Mouse (Mus musculus): Measurements from ENCODE around the gene Gjb4.
A peak's percentile ranks its signal among the peaks of the same experiment; 100 is the strongest.

Gjb4 gene

DNA sequence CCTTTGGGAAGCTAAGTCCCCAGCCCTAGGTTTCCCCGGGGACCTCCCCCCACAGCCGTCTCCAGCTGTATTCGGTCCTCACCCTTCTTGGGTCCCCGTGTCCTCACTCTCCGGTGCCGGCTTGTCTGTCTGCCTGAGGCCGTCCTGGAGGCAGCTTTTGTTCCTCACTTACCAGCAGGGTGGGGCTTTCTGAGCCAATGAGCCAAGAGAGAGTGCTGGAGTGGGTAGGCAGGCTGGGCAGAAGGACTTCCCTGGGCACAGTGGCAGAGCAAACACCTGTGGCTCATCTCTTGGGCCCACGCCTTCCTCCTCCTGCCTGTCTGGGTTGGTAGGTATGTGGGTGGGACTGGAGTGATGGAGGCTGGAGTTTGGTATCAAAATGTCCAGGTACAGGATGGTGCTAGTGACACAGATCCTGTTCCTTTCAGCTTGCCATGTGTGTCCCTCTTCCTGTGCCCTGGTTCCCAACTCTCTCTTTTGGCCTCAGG is at the start of gene Gjb4:
TSS of gene Gjb4 (minus strand) at position 131 of the 488 bp plus-strand sequence.
- DNase-seq: no peak

DNA sequence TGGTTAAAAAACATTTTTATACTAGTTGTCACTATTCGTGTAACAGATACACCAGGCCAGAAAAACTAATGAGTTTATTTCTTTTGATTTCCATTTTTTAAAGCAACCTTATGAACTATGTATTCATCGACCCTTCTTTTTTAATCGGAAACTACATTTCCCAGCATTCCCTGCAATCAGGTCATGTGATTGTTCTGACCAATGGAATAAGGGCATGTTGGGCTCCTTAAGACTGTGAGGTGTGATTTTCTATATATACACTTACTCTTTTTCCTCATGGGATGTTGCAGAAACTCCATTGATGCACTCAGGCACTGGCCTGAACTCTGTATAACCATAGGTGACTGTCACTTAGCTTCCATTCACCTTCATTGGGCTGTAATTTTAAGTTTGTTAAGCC is 48.7 kb upstream of the Gjb4 start:
- no peak for DNase-seq

DNA sequence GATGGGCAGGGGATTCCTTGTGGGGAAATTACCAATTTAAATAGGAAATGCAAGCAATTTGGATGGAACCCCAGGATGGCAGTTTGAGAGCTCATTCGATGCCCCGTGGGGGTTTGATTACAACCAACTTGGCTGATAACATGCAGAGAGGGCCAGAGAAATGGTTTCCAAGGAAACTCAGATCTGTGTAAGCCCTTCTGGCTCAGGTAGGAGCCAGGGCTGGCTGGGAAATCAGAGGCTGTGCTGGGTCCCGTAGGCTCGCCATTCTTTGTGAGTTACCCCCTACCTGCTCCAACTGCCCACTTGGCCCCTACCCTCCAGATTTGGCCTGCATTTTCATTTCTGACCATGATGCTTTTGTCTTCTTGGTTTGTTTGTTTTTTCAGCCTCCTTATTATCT is 48.3 kb upstream of the Gjb4 start:
- DNase-seq: no peak

DNA sequence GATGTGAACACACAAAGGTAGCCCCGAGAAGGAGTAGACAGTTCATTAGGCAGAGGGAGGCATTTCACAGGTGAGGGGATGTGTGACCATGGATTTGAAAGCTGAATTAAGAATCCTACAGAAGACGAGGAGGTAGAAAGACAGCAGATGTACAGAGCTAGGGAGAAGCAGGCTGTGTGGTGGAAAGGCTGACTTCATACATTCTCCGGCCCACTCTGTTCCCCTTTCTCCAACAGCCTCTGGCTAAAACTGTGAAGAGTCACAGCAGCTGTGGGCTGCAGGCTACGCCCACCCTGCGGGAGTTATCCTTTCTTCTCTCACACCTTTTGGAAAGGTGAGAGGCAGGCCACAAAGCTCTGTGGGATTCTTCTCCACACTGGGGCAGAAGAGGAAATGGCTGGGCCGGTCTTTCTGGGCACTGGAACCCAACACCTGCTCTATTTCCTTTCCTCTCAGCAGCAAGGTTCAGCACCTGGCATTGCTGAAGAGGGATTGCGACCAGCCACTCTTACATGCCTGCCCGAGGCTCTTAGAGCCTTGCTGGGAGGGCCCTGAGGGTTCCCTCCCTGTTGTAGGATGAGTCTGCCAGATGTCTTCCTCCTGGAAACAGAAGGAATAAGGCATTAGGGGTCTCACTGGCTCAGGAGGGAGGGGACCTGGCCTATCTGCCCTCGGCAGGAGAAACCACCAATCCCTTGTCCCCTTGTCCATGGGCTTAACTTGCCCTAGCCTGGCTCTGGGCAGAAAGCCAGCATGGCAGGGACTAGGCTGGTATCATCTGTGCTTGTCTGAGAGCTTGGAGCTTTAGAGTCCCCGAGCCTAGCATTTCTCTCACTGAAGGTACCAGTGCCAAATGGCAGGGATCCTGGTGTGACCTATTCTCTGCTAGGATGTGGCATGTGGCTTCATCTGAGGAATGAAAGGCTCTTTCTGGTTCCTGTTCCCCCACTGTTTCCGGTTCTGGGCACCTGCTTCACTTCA is 46.6 kb upstream of the Gjb4 start:
- no peak for DNase-seq

DNA sequence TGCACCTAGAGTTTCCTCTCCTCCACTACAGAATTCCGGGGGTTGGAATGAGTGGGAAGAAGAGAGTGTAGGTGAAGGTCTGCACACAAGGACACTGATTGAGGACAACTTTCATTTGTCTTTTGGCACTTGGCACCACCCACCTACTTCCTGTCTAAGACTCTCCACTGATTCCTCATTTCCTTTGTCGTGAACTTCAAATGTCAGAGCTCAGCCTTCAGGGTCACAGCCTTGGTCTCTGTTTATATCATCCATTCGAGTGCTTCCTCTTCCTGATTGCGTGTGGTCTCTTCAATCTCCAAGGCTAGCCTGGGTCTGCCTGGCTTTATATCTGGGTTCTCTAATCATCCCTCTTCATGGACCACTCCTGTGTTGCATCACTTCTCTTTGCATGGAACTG is 41.7 kb upstream of the Gjb4 start:
- no peak for DNase-seq

DNA sequence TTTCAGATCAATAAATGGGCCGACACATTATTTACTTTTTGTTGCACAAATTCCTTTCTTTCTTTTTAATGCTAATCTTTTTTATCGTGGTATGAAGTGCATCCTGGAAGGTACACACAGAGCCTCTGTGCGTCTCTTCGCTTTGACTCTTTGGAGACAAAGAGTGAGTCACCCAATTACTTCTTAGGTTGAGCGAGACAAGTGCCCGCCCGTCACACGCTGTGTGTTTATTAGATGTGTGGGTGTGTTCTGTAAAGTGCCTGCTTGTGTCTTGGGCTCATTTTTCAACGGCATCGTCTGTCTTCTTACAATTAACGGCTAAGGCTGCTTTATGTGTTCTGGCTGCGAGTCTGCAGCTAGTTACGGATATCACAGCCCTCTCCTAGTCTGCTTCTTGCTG is 35.8 kb upstream of the Gjb4 start:
- no peak for DNase-seq

DNA sequence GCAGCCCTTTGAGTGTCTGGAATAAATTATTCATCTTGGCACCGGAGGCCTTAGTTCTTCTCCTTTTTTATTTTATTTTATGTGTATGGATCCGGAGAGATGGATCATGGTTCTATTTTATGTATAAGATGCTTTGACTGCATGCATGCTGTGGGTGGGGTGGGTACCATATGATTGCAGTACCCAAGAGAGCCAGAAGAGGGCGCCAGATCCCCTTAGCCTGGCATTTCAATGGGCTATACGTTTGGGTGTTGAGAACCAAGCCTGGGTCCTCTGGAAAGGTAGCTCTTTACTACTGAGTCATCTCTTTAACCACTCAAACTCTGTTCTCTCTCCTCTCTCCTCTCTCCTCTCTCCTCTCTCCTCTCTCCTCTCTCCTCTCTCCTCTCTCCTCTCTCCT is 23.5 kb upstream of the Gjb4 start:
- DNase-seq: no peak

DNA sequence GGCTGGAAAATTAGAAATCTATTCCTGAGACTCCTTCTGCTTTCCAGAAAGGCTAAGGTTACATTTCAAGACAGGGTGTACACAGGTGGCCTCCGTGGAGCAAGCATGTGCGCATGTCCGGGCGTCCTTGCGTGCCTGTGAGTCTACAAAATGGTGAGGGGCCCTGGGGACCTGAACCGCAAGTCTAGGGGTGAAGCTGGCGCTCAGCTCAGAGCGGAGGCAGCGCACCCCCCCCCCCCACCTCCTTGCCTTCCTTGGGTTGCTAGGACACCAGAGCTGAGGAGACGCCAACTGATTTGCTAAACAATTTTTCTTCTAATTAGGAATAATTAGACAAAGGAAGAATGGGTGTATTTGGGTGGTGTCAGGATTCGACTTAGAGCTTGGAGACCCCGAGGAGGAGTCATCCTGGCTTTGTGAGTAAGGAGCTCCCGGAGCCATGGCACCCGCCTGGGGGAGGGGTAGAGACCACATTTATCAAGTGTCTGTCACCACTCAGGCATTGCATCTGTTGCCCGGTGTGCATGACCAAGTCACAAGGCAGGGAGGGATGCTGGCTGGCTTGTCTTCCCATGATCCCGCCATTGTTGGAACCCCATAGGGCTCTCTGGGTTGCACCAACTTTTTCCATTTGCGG is 21.8 kb upstream of the Gjb4 start:
- no peak for DNase-seq

DNA sequence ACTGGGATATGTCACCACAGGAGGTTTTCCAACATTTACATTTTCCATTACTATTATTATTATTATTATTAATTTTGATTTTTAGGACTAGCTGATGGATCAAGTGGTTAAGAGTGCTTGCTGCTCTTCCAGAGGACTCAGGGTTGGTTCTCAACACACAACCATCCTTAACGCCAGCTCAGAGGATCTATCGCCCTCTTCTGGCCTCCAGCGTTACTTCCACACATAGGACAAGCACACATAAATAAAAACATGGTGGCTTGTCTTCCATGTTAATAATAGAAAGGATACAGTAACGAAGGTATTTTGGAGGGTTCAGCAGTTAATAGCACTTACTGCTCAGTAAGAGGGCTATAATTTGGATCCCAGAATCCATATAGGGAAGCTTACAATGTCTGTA is 20.8 kb upstream of the Gjb4 start:
- DNase-seq: no peak

DNA sequence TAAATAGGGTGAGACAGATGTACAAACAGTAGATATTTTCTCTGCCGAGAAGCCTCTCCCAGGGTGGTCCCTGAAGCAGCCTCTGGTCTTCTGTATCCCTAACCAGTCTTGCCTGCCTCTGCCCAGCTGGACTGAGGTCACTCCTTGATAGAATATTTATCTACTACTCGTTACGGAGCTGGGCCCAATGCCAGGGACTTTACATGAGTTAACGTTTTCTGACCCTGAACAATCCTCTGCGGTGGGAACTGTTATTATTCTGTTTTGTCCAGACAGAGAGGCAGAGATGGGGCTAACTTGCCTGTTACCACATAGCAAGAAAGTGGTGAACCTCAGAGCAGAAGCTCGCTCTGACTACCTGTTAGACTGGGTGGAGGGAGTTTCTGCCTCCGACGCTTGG is 19.6 kb upstream of the Gjb4 start:
- DNase-seq: peak; percentile 8

DNA sequence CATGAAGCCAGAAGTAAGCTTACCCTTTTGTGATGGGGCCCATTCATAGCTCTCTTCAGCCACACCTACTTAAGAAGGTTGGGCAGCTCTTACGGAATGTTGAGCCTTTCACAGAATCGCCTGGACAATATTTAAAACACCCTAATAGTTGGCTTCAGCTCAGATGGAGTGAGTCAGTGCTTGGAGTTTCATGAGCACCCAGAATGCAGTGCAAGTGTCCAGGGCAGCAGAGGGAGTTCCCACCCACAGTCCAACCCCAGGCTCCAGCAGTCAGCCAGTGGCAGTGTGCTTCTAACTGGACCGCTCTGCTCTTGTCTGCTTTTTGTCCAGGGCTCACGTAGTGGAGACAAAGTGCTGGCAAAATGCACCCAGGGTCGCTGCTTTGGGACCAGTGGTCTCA is 17.7 kb upstream of the Gjb4 start:
- no peak for DNase-seq

DNA sequence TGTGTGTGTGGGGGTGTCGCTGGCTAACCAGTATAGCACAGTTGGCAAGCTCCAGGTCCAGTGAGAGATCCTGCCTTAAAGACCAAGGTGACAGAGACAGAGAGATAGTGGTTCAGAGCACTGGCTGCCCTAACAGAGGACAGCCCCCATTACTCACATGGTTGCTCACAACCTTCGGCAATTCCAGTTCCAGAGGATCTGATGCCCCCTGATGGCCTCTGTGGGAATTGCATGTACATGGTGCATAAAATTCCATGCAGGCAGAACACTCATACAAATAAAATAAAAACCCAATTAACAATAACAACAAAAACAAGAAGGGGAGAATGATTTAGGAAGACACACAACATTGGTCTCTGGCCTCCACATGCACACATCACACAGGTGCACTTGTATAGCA is 16.6 kb upstream of the Gjb4 start:
- no peak for DNase-seq

DNA sequence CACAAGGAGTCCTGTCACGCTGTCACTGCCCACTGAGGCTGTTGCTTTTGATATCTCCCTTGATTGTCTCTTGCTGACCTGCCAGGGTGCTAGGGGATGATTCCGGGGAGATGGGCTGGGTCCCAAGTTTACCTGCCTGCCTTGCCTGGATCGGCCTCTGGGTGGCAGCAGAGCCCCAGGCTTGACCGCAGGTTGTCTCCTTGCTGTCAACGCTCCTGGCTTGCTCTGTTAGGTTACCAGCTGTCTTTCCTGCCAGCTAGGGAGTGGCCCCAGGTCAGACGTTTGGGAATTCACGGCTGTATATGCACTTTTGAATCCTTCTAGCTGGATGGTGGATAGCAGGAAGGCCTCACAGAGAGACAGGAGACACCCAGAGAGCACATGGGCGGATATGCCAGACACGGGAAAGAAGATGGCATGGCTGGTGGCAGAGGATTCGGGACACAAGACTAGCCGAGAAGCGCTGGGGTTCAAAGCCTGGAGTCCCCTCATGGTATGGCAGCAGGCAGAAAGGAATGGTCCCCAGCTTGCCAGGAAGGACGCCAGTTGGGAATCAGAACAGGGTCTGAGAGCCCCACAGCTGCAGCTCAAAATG is 14.6 kb upstream of the Gjb4 start:
- DNase-seq: peak; percentile 64

DNA sequence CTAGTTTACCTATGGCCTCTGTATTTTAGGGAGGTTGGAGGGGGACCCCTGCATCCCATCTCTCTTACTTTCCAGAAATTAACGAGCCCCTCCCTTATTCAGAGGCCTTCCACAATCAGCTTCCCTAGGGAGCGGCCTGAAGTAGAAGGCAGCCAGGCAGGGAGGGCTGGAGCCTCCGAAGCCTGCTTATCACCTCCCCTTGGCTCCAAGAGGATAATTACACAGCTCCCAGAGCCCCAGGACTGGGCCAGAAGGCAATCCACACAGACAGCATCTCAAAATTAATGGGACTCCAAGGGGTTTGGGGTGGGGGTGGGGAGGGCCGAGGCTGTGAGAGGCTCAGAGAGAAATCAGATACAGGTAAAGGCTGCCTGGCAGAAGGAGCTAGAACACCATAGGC is 12.0 kb upstream of the Gjb4 start:
- DNase-seq: no peak

DNA sequence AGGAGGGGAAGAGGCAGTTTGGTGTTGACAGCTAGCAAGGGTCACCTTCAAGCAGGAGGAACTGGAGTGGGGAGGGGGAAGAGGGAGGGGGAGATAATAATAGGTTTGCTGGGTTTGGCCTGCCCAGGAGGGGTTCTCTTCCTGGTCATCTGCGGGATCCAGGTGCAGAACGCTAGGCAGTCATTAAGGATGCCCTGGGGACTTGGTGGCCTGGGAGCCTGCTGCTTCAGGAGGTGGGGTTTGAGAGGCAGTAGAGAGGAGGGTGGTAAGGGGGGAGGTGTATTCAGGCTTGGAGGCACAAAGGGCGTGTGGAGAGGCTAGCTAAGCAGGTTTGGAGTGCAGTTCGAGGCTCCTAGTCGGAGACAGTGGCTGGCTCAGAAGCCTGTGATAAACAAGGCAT is 11.6 kb upstream of the Gjb4 start:
- DNase-seq: no peak

DNA sequence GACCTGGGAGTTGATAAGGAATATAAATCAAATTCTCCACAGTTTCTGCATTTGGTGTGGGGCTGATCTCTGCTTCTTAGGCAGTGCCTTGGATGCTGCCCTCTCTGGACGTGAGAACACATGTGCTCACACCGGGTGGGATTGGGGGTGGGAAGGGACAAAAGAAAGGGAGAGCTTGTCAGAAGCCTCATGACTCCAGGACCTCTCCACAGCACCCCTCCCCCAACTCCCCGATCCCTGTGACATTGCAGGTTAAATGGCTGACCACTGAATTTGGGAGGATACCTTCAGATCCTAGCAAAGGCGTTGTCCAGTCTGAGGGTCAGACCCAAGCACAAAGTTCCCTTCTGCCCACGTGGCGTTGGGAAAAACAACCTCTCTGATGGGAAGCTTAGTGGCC is 10.6 kb upstream of the Gjb4 start:
- no peak for DNase-seq

DNA sequence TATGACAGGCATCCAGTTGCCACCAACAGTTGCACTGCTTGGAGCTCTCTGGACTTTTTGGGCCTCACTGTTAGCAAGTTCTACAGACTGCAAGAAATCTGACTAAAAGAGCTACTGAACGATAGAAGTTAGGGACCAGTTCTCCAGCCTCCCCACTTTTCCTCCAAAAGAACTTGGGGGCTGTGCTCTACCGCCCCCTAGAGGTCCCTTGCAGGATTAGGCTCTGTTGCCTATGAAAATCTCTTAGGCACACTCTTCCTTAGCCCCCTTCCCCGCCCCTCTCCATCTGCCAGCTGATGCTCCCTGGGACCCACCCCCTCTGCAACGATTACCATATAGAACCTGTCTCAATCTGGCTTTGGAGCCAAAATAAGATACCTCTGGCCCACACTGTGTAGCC is 9.4 kb upstream of the Gjb4 start:
- no peak for DNase-seq

DNA sequence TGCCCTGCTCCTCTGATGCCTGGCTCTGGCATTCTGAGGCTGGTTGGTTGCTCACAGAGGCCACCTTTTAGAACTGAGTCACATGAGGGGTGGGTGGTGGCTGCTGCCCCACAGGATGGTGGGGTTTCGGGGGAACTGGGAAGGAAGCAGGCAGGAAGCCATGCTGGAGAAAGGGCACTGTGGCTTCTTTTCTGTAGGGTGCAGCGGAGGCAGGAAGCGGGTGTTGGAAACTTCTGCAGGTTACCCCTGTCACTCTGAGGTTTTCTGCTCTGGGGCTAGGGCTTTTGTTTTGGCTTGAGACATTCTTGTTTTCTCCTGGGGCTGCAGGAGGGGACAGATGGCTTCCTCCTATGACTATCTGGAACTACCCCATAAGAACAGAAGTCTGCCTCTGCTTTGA is 8.6 kb upstream of the Gjb4 start:
- no peak for DNase-seq

DNA sequence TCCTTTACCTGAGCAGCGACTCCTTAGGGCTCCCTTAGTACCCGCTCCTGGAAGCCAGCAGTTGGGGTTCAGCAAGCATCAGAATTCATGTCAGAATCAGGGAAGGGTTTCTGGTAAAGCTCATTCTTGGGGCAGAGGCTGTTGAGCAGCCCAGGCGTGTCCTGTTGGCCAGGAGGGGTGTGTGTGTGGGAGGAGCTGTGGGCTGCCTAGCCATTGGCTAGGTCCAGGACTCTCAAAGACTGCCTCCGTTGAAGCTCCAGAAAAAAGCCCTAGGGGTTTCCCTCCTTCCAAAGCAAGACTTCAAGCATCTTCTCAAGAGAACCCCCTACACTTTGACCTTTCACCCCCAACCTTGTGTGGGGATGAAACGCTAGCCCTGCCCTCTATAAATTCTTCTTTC is 4.1 kb upstream of the Gjb4 start, which contains the start of gene Gjb5:
TSS of gene Gjb5 (minus strand) at position 164 of the 400 bp plus-strand sequence.
- peak; percentile 5 for DNase-seq

DNA sequence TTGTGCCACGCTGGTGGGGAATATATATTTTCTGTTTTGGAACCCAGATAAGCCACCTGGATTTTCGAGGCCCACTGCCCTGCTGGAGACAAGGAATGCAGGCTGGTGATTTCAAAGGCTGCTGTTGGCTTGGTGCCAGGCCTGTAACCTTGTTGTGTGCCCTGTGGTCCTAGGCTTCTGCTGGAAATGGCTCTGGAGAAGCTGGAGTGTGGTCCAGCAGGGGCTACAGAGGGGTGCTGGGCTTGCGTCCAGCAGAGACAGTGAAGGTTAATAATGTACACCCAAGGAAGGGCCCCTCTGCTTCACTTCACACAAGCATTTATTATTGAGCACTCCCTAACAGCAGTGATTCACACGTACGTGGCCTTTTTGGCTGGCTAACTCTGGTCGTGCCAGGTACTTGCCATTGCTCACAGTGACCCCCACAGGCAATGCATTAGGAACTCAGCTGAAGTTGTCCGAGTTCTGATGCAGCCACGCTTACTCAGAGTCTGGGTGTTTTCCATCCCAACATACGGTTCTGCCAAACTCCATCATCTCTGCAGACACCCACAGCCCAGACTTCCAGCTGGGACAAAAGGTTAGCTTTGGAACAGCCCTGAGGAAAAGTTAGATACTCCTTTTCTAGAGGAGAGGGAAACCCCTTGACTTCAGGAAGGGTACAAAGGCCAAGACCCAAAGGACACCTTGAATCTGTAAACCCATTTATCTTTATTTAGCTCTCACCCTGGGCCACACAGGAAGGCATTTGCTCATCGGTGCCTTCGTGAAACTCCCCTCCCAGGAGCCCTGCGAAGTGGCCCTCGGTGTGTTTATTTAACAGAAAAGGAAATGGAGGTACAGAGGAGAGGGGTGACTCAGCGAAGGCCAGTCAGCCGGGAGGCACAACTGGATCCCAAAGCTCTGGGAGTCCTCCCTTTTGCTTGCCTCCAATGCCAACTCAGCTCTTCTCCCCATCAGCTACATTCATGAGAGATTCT is 915 bp upstream of the Gjb4 start:
- DNase-seq: peak; percentile 59

DNA sequence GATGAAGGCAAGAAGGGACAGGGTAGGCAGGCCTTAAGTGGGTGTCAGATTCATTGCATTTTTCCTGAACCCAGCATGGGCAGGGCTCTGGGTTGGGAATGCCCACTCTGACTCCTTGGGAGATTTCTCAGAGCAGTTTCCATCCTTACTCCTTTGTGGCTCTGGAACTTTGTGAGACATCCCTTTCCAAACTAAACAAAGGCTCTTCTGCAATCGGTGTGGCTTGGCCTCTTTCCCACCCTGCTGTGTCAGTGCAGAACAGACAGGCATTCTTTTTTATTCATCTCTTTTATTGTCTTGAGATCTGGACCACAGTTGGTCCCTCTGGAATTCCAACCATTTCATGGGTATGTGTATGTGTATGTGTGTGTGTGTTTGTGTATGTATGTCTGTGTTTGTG is 1.3 kb downstream of the Gjb4 start:
- DNase-seq: no peak

DNA sequence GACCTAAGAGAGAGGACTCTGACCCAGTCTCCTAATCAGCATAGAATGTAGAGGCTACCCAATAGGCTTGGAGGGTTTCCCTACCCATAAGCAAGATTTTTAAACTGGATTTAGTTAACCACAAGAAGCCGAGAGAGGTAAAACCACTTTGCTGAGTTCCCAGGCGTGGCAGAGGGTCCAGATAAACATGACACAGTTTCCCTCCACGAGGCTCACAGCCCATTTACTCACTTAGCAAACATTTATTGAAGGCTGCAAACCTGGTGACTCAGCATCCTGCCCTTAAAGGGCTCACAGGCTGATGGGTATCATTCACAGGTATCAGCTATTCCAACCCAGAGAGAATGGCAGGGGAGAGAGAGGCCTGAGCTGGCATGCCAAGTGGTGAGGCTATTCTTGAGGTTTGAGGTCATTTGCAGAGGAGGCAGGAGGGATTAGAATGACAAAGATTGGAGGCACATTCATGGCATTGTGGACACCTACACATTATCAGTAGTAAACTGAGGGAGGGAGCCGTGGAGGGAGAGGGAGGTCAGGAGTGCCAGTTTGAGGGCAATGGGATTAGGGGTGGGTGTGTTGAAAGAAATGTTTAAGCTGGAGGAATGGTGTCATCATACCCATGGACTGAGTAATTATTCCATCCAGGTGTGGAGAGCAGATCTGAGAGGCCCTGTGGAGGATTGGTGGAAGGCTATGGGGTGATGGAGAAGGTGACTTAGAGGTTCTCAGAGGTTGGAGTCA is 4.2 kb downstream of the Gjb4 start:
- no peak for DNase-seq
